Mouse (Mus musculus): ENCODE data around the gene Anapc15-ps.

- no peak for TF ChIP-seq POLR2A (IDR thresholded peaks at IDR 0.05; ENCODE audit: insufficient read depth, low read depth, low read length)
- TF ChIP-seq CTCF (IDR thresholded peaks at IDR 0.05; ENCODE audit: insufficient read depth, low read depth, low read length) = no peak
Observed at GRCm38 (mm10) chr10:95684250-95684649, 11.0 kb upstream of the Anapc15-ps start.
